Mouse (Mus musculus): Measurements from ENCODE around the gene Neurl3. TPM values are rescaled to one million over a fixed set of nuclear protein-coding genes. Genes with fewer than 3 reads are reported as not detected.

The Neurl3 gene
- polyA plus RNA-seq, 1 experiment from 2014 or later = 1.1 TPM

Other genes with a start within 250 kb of the Neurl3 start
- gene Hs6st1, start 206.3 kb downstream of the Neurl3 start, polyA plus RNA-seq (2014; fragmentation: Nextera tagmentation; extraction: Ambion mirVana) = 17.7 and 18.1 TPM in 2 replicates
- 61.6 and 63.6 TPM in 2 replicates for gene Uggt1, start 30.0 kb downstream of the Neurl3 start, polyA plus RNA-seq (2014; fragmentation: Nextera tagmentation; extraction: Ambion mirVana)
- 2.5 and 4.3 TPM in 2 replicates for gene Arid5a, start 33.1 kb upstream of the Neurl3 start, polyA plus RNA-seq (2014; fragmentation: Nextera tagmentation; extraction: Ambion mirVana)
- gene Kansl3, start 94.5 kb upstream of the Neurl3 start, polyA plus RNA-seq (2014; fragmentation: Nextera tagmentation; extraction: Ambion mirVana) = 32.3 and 40.0 TPM in 2 replicates
- 1.7 and 2.7 TPM in 2 replicates for gene Fer1l5, start 97.6 kb upstream of the Neurl3 start, polyA plus RNA-seq (2014; fragmentation: Nextera tagmentation; extraction: Ambion mirVana)
- 46.2 and 49.3 TPM in 2 replicates for gene Lman2l, start 170.6 kb upstream of the Neurl3 start, polyA plus RNA-seq (2014; fragmentation: Nextera tagmentation; extraction: Ambion mirVana)
- gene Cnnm4, start 196.9 kb upstream of the Neurl3 start, polyA plus RNA-seq (2014; fragmentation: Nextera tagmentation; extraction: Ambion mirVana) = 8.8 and 9.8 TPM in 2 replicates
- gene Cnnm3, start 237.2 kb upstream of the Neurl3 start, polyA plus RNA-seq (2014; fragmentation: Nextera tagmentation; extraction: Ambion mirVana) = 5.4 and 9.4 TPM in 2 replicates

Data from neural tube, embryonic 14.5 days (tissue).